Mouse (Mus musculus) CH12.LX (cell line): ENCODE measurements around the gene Ddx31. TPM values are rescaled to one million over a fixed set of nuclear protein-coding genes. Genes with fewer than 3 reads are reported as not detected.

Experiments used
- DNase-seq: peaks from one replicate; pipeline ENCODE4 v3.0.0-alpha.2; 2013; ENCODE audit errors: extremely low read depth
- H3K27ac ChIP-seq: 2 replicates; pipeline ENCODE4 v1.5.1; 2012; ENCODE audit warnings: low read depth, mild to moderate bottlenecking, control low read depth, moderate library complexity; ENCODE audit not compliant: insufficient read depth
- H3K27me3 ChIP-seq: replicated peaks from 2 replicates; pipeline ENCODE3; 2012; ENCODE audit warnings: inconsistent platforms
- H3K36me3 ChIP-seq, 2 experiments: replicated peaks in 1 of 2; 2 replicates each; pipeline versions ENCODE3 to v1.6.1; 2012; ENCODE audit warnings: inconsistent platforms in 1 of 2, low read length in 1 of 2, mild to moderate bottlenecking in 1 of 2, mixed read lengths in 1 of 2, moderate library complexity in 1 of 2; ENCODE audit not compliant: control insufficient read depth in 1 of 2, insufficient read depth in 1 of 2
- H3K4me1 ChIP-seq, 2 experiments: 2 replicates each; pipeline ENCODE4 v1.6.1; 2012; ENCODE audit warnings: inconsistent platforms in 1 of 2, moderate library complexity in 1 of 2; ENCODE audit not compliant: insufficient read depth in 2 of 2, control insufficient read depth in 1 of 2
- H3K4me2 ChIP-seq: 2 replicates; pipeline ENCODE4 v1.6.1; 2012; ENCODE audit warnings: low read depth, mild to moderate bottlenecking, control low read depth; ENCODE audit not compliant: poor library complexity, insufficient read depth, severe bottlenecking
- H3K4me3 ChIP-seq, 3 experiments: fragments of 150-350 bp in 1 of 3; sonication (generic) in 1 of 3; replicated peaks in 1 of 3; 2 replicates each; pipeline versions ENCODE3 to v1.5.1; 2011 to 2012; ENCODE audit warnings: low read depth in 2 of 3, low read length in 2 of 3, mild to moderate bottlenecking in 2 of 3, moderate library complexity in 2 of 3, control low read depth in 1 of 3, improper control_type of control experiment in 1 of 3, inconsistent platforms in 1 of 3, mixed read lengths in 1 of 3; ENCODE audit not compliant: poor library complexity in 1 of 3
- H3K79me2 ChIP-seq: replicated peaks from 2 replicates; pipeline ENCODE4 v1.6.1; 2012; ENCODE audit warnings: mild to moderate bottlenecking, moderate library complexity; ENCODE audit not compliant: control insufficient read depth, poor library complexity, insufficient read depth, severe bottlenecking; ENCODE audit errors: extremely low read depth
- H3K9ac ChIP-seq: 2 replicates; pipeline ENCODE4 v1.6.1; 2012; ENCODE audit warnings: low read depth, mild to moderate bottlenecking, control low read depth, moderate library complexity; ENCODE audit not compliant: insufficient read depth
- H3K9me3 ChIP-seq: replicated peaks from 2 replicates; pipeline ENCODE3; 2012; ENCODE audit warnings: low read length, inconsistent platforms, mixed read lengths
- CHD1 ChIP-seq: IDR thresholded peaks from 2 replicates; pipeline ENCODE4 v1.6.1; 2012; ENCODE audit warnings: low read depth, low read length, improper control_type of control experiment, inconsistent platforms
- CHD2 ChIP-seq: IDR thresholded peaks from 2 replicates; pipeline ENCODE4 v1.6.1; 2011; ENCODE audit warnings: low read length, improper control_type of control experiment
- E2F4 ChIP-seq: IDR thresholded peaks from 2 replicates; pipeline ENCODE4 v1.6.1; 2011; ENCODE audit warnings: low read depth, low read length, improper control_type of control experiment; ENCODE audit not compliant: insufficient replicate concordance
- GABPA ChIP-seq: IDR thresholded peaks from 2 replicates; pipeline ENCODE4 v1.6.1; 2012; ENCODE audit warnings: low read depth, low read length, improper control_type of control experiment, inconsistent platforms; ENCODE audit not compliant: insufficient replicate concordance
- IRF4 ChIP-seq: IDR thresholded peaks from 2 replicates; pipeline ENCODE4 v1.6.1; 2014; ENCODE audit warnings: low read depth, mild to moderate bottlenecking, inconsistent platforms, low read length, improper control_type of control experiment
- MXI1 ChIP-seq: IDR thresholded peaks from 2 replicates; pipeline ENCODE4 v1.6.1; 2011; ENCODE audit warnings: mild to moderate bottlenecking, low read depth, low read length, improper control_type of control experiment
- MYC ChIP-seq: IDR thresholded peaks from 2 replicates; pipeline ENCODE4 v1.6.1; 2011; ENCODE audit warnings: low read depth, mild to moderate bottlenecking, improper control_type of control experiment, low read length
- POLR2A ChIP-seq: IDR thresholded peaks from 2 replicates; pipeline ENCODE4 v1.6.1; 2011; ENCODE audit warnings: low read depth, mild to moderate bottlenecking, improper control_type of control experiment, low read length
- POLR2AphosphoS2 ChIP-seq: IDR thresholded peaks from 2 replicates; pipeline ENCODE4 v1.6.1; 2011; ENCODE audit warnings: low read depth, low read length, improper control_type of control experiment
- RAD21 ChIP-seq: IDR thresholded peaks from 2 replicates; pipeline ENCODE4 v1.6.1; 2011; ENCODE audit warnings: low read depth, mild to moderate bottlenecking, low read length, improper control_type of control experiment, moderate library complexity
- RCOR1 ChIP-seq: conservative IDR thresholded peaks from 2 replicates; pipeline ENCODE4 v1.6.1; 2012; ENCODE audit warnings: low read depth, mild to moderate bottlenecking, inconsistent platforms, low read length, improper control_type of control experiment
- SIN3A ChIP-seq: IDR thresholded peaks from 2 replicates; pipeline ENCODE4 v1.6.1; 2012; ENCODE audit warnings: low read length, improper control_type of control experiment, inconsistent platforms
- TBP ChIP-seq: conservative IDR thresholded peaks from 2 replicates; pipeline ENCODE4 v1.6.1; 2011; ENCODE audit warnings: low read depth, low read length, improper control_type of control experiment
- TCF12 ChIP-seq: IDR thresholded peaks from 2 replicates; pipeline ENCODE4 v1.6.1; 2014; ENCODE audit warnings: low read depth, mild to moderate bottlenecking, inconsistent platforms, low read length, improper control_type of control experiment
- UBTF ChIP-seq: IDR thresholded peaks from 2 replicates; pipeline ENCODE4 v1.6.1; 2012; ENCODE audit warnings: low read depth, mild to moderate bottlenecking, inconsistent platforms, low read length, improper control_type of control experiment, moderate library complexity
- ZC3H11A ChIP-seq: IDR thresholded peaks from 2 replicates; pipeline ENCODE4 v1.6.1; 2012; ENCODE audit warnings: low read depth, mild to moderate bottlenecking, inconsistent platforms, low read length, improper control_type of control experiment
- ZNF384 ChIP-seq: IDR thresholded peaks from 2 replicates; pipeline ENCODE4 v1.6.1; 2012; ENCODE audit warnings: low read depth, low read length, improper control_type of control experiment, inconsistent platforms
- dilution Hi-C: fragments of 300-500 bp; cut with MboI; formaldehyde crosslinking; loops from 2 replicates; pipeline ENCODE4 v1.14.3; 2020; ENCODE audit warnings: low sequenced_read_pairs; ENCODE audit not compliant: extremely low pct_unique_long_range_greater_than_20kb, extremely low pct_ligation_motif_present
- in situ Hi-C: fragments of 300-500 bp; cut with MboI; formaldehyde crosslinking; loops from 3 replicates; pipeline ENCODE4 v1.14.3; 2019; ENCODE audit warnings: low sequenced_read_pairs, low pct_ligation_motif_present, low pct_unique_long_range_greater_than_20kb, mixed read lengths
- polyA plus RNA-seq: library from polyadenylated mRNA; unstranded; fragments of >175 nt; gene quantifications from 2 replicates; pipeline ENCODE4 v1.2.1, GENCODE M21; 2012; ENCODE audit warnings: low read depth; ENCODE audit not compliant: insufficient read length
- total RNA-seq, 2 experiments: library from RNA; depleted of rRNA; stranded (reverse); fragments of 300-350 nt in 1 of 2; fragments of >200 nt in 1 of 2; gene quantifications; 2 replicates each; pipeline ENCODE4 v1.2.3; 2012 to 2014

Gene Ddx31
- total and polyA plus RNA-seq, 3 experiments, result 15.9 to 26.8 (median 18.8) TPM

- H3K4me1 ChIP-seq, result peaks cover 0 to 11% of the 10 kb centered on the region in 2 experiments; a peak in 2 of 4 replicates
- TF ChIP-seq RCOR1 (no peak), MYC (no peak), IRF4 (no peak), SIN3A (no peak), TBP (no peak), ZC3H11A (no peak), TCF12 (no peak), CHD1 (no peak), ZNF384 (no peak), POLR2A (no peak), E2F4 (no peak), GABPA (no peak), POLR2AphosphoS2 (no peak)
- no peak for DNase-seq
- H3K27me3 ChIP-seq, result no peaks in the 10 kb centered on the region
- no peaks in the 10 kb centered on the region for H3K9me3 ChIP-seq
- no peak overlapping the region for H3K4me3 ChIP-seq
- no peak overlapping the region for H3K9ac ChIP-seq
- H3K27ac ChIP-seq, result no peak overlapping the region
- in situ Hi-C loops (no loop called here), dilution Hi-C loops (no loop called here)
- no peak overlapping the region for H3K4me2 ChIP-seq
- H3K36me3 ChIP-seq, result peaks cover 76 to 98% of the 10 kb centered on the region in 2 experiments
- H3K79me2 ChIP-seq, result no peaks in the 10 kb centered on the region
Observed at GRCm38 (mm10) chr2:28895876-28896275, 55.7 kb downstream of the Ddx31 start.

- Histone ChIP-seq H3K27ac (no peak overlapping the region), H3K4me2 (no peak overlapping the region)
- TF ChIP-seq POLR2A (no peak), RAD21 (no peak), TCF12 (no peak), UBTF (no peak), IRF4 (no peak), MXI1 (no peak), CHD2 (no peak)
- TF ChIP-seq, all 38 proteins: peak for 0
- in situ Hi-C loops (no loop called here), dilution Hi-C loops (no loop called here)
- H3K9me3 ChIP-seq, result no peaks in the 10 kb centered on the region
- H3K27me3 ChIP-seq, result no peaks in the 10 kb centered on the region
- DNase-seq, result no peak
- no peak overlapping the region for H3K4me3 ChIP-seq
- H3K36me3 ChIP-seq, result peaks cover 74 to 98% of the 10 kb centered on the region in 2 experiments
- no peaks in the 10 kb centered on the region for H3K79me2 ChIP-seq
- H3K9ac ChIP-seq, result no peak overlapping the region
- peaks cover 0 to 12% of the 10 kb centered on the region in 2 experiments; a peak in 2 of 4 replicates for H3K4me1 ChIP-seq
Observed at GRCm38 (mm10) chr2:28897340-28897899, 57.2 kb downstream of the Ddx31 start.
